Mouse (Mus musculus) intestine, embryonic 14.5 days (tissue): ENCODE measurements around the gene Rrp15. TPM values are rescaled to one million over a fixed set of nuclear protein-coding genes. Genes with fewer than 3 reads are reported as not detected.

Experiments
- ATAC-seq: fragments of 200-750 bp; cut with Nextera tagmentation; replicated peaks from 2 replicates; pipeline ENCODE4 v1.8.0; 2017; ENCODE audit warnings: low read depth, moderate number of reproducible peaks, moderate TSS enrichment, moderate library complexity; ENCODE audit not compliant: low FRiP score, low TSS enrichment
- DNase-seq: peaks from one replicate; pipeline ENCODE4 v3.0.0-alpha.2; 2018; ENCODE audit warnings: low spot score
- H3K27ac ChIP-seq: fragments of 300-500 bp; sonication (generic); 2 replicates; pipeline ENCODE4 v1.5.1; 2014; ENCODE audit warnings: low read depth, mild to moderate bottlenecking, control low read depth
- H3K27me3 ChIP-seq: fragments of 300-500 bp; sonication (generic); replicated peaks from 2 replicates; pipeline ENCODE4 v1.6.1; 2014; ENCODE audit warnings: low read length, control low read depth; ENCODE audit not compliant: control insufficient read depth, insufficient read depth
- H3K36me3 ChIP-seq: fragments of 300-500 bp; sonication (generic); 2 replicates; pipeline ENCODE4 v1.6.1; 2014; ENCODE audit warnings: low read length, control low read depth; ENCODE audit not compliant: control insufficient read depth, insufficient read depth
- H3K4me1 ChIP-seq: fragments of 300-500 bp; sonication (generic); replicated peaks from 2 replicates; pipeline ENCODE4 v1.6.1; 2014; ENCODE audit warnings: low read length, control low read depth, mixed read lengths; ENCODE audit not compliant: control insufficient read depth, insufficient read depth
- H3K4me2 ChIP-seq: fragments of 300-500 bp; sonication (generic); 2 replicates; pipeline ENCODE4 v1.6.1; 2014; ENCODE audit warnings: low read length
- H3K4me3 ChIP-seq: fragments of 300-500 bp; sonication (generic); 2 replicates; pipeline ENCODE4 v1.5.1; 2014; ENCODE audit warnings: low read depth, low read length, control low read depth, mixed read lengths
- H3K9ac ChIP-seq: fragments of 300-500 bp; sonication (generic); 2 replicates; pipeline ENCODE4 v1.6.1; 2014; ENCODE audit warnings: mild to moderate bottlenecking, low read length
- H3K9me3 ChIP-seq: fragments of 300-500 bp; sonication (generic); 2 replicates; pipeline ENCODE4 v1.6.1; 2016; ENCODE audit warnings: low read length, control low read depth; ENCODE audit not compliant: control insufficient read depth
- WGBS: fragments of 180-500 bp; shearing (Covaris S2); extraction: QIAGEN DNeasy Blood & Tissue Kit; methylation state at CpG from one replicate; pipeline ENCODE4 v1.1.7; 2014; 5-methylcytosine and 5-hydroxymethylcytosine counted together
- polyA plus RNA-seq: library from polyadenylated mRNA; unstranded; fragments of >200 nt; fragmentation: Nextera tagmentation; extraction: Ambion mirVana; gene quantifications from 2 replicates; pipeline ENCODE4 v1.2.1, GENCODE M21; 2014

The Rrp15 gene
- polyA plus RNA-seq, 1 experiment from 2014 or later = 76.4 TPM

- WGBS = under 1% methylated on average over 65 of the region's 65 CpGs
- Histone ChIP-seq H3K9me3 (no peaks in the 10 kb centered on the region), H3K9ac (peak overlapping the region; percentile 61), H3K36me3 (no peaks in the 10 kb centered on the region), H3K27ac (peak overlapping the region; percentile 73), H3K4me1 (peaks cover 12% of the 10 kb centered on the region), H3K4me3 (peak overlapping the region; percentile 58), H3K27me3 (peaks cover 10% of the 10 kb centered on the region), H3K4me2 (peak overlapping the region; percentile 80)
- ATAC-seq (peak; percentile 72), DNase-seq (peak; percentile 83)
Observed at GRCm38 (mm10) chr1:186705203-186705914, 43.8 kb downstream of the Rrp15 start.

- Histone ChIP-seq H3K4me1 (peaks cover 12% of the 10 kb centered on the region), H3K36me3 (no peaks in the 10 kb centered on the region), H3K27me3 (peaks cover 10% of the 10 kb centered on the region), H3K27ac (peak overlapping the region; percentile 73; the same call in 1 of the 2 replicates), H3K9ac (peak overlapping the region; percentile 61), H3K9me3 (no peaks in the 10 kb centered on the region), H3K4me3 (peak overlapping the region; percentile 58), H3K4me2 (peak overlapping the region; percentile 80)
- ATAC-seq (no peak), DNase-seq (peak; percentile 82)
- 1% methylated on average over 36 of the region's 36 CpGs for WGBS
Observed at GRCm38 (mm10) chr1:186703980-186704701, 45.0 kb downstream of the Rrp15 start.

DNA sequence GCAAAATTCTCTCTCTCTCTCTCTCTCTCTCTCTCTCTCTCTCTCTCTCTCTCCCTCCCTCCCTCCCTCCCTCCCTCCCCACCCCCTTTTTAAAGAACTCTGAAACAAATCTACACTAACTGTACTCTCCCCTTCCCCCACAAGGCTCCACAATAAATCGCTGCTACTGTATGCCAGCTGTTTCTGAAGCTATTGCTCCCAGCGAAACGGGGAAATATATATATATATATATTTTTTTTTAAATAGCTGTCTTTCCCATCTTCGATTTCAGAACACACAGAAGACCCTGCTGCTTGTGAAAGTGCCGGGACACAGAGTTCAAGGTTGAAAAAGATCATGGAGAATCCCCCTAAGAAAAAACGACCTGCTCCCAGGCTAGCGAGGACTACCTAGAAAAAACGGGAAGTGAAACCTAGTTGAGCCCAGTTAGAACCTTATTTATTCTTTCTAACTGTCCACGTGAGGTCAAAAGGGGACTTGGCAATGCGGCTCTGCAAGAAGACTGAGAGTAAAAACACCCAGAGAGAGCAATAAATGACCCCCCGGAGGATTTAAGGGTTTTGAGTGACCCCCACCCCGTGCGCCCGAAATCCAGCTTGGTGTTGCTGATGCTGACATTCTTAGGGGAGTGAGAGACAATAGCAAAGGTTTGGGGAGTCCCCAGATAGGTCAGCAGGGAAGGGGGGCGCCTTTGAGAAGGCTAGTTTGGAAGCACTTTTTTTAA lies 45.7 kb downstream of the Rrp15 start:
- 1% methylated on average over 15 of the region's 15 CpGs for WGBS
- peaks cover 12% of the 10 kb centered on the region for H3K4me1 ChIP-seq
- DNase-seq (no peak), ATAC-seq (no peak)
- H3K27me3 ChIP-seq = peaks cover 10% of the 10 kb centered on the region
- H3K36me3 ChIP-seq = no peaks in the 10 kb centered on the region
- peak overlapping the region; percentile 80 for H3K4me2 ChIP-seq
- H3K9ac ChIP-seq = peak overlapping the region; percentile 61
- H3K4me3 ChIP-seq = peak overlapping the region; percentile 58
- no peaks in the 10 kb centered on the region for H3K9me3 ChIP-seq
- peak overlapping the region; percentile 73 for H3K27ac ChIP-seq

- peak; percentile 71 for DNase-seq
- Histone ChIP-seq H3K9me3 (no peaks in the 10 kb centered on the region), H3K27ac (no peak overlapping the region; the same call in 1 of the 2 replicates), H3K27me3 (peaks cover 10% of the 10 kb centered on the region), H3K4me1 (peaks cover 12% of the 10 kb centered on the region), H3K36me3 (no peaks in the 10 kb centered on the region), H3K9ac (no peak overlapping the region), H3K4me3 (peak overlapping the region; percentile 58), H3K4me2 (peak overlapping the region; percentile 80)
- 5% methylated on average over 15 of the region's 15 CpGs for WGBS
- no peak for ATAC-seq
Observed at GRCm38 (mm10) chr1:186702391-186703255, 46.5 kb downstream of the Rrp15 start.

GRCm38 (mm10) chr1:186701206-186701905 lies 47.8 kb downstream of the Rrp15 start:
- no peaks in the 10 kb centered on the region for H3K9me3 ChIP-seq
- no peaks in the 10 kb centered on the region for H3K36me3 ChIP-seq
- H3K27ac ChIP-seq = no peak overlapping the region
- H3K27me3 ChIP-seq = peaks cover 5% of the 10 kb centered on the region; the same call in 1 of the 2 replicates
- H3K4me2 ChIP-seq = peak overlapping the region; percentile 28
- ATAC-seq (no peak), DNase-seq (no peak)
- WGBS = 29% methylated on average over 8 of the region's 8 CpGs
- peaks cover 12% of the 10 kb centered on the region for H3K4me1 ChIP-seq
- H3K4me3 ChIP-seq = no peak overlapping the region
- no peak overlapping the region for H3K9ac ChIP-seq

GRCm38 (mm10) chr1:186700496-186700895 lies 48.7 kb downstream of the Rrp15 start:
- DNase-seq (no peak), ATAC-seq (no peak)
- H3K36me3 ChIP-seq = no peaks in the 10 kb centered on the region
- peaks cover 16% of the 10 kb centered on the region for H3K4me1 ChIP-seq
- no peak overlapping the region for H3K4me3 ChIP-seq
- no peak overlapping the region for H3K27ac ChIP-seq
- H3K9me3 ChIP-seq = no peaks in the 10 kb centered on the region
- H3K4me2 ChIP-seq = 0 out of 2 replicates have a peak overlapping the region, but pooled peaks have one; percentile 28
- no peak overlapping the region for H3K9ac ChIP-seq
- H3K27me3 ChIP-seq = 0 out of 2 replicates have a peak, but pooled peaks cover 4% of the 10 kb centered on the region
- 77% methylated on average over 3 of the region's 3 CpGs for WGBS

GRCm38 (mm10) chr1:186698583-186699338 lies 50.4 kb downstream of the Rrp15 start:
- Histone ChIP-seq H3K9ac (no peak overlapping the region), H3K9me3 (no peaks in the 10 kb centered on the region), H3K4me2 (no peak overlapping the region), H3K27ac (no peak overlapping the region), H3K4me3 (no peak overlapping the region), H3K4me1 (peaks cover 21% of the 10 kb centered on the region), H3K27me3 (0 out of 2 replicates have a peak, but pooled peaks cover 1% of the 10 kb centered on the region), H3K36me3 (no peaks in the 10 kb centered on the region)
- WGBS = 77% methylated on average over 15 of the region's 15 CpGs
- DNase-seq = no peak
- ATAC-seq = no peak
